Mouse (Mus musculus): ENCODE measurements around the gene Sipa1l2. TPM values are rescaled to one million over a fixed set of nuclear protein-coding genes. Genes with fewer than 3 reads are reported as not detected.
A peak's percentile ranks its signal among the peaks of the same experiment; 100 is the strongest.

The Sipa1l2 gene
- 1 to 10 TPM; 5.5 to 8.2 TPM for total RNA-seq (2021)
- long read RNA-seq, experiment 1, full-length matches to known transcripts, result 1 of 3 reads
- long read RNA-seq, experiment 1, partial matches to known transcripts, result 2 of 3 reads
- long read RNA-seq, experiment 1, other reads (novel, unspliced or antisense), result 0 of 3 reads
- long read RNA-seq, experiment 2, partial matches to known transcripts, result 3 of 4 reads
- long read RNA-seq, experiment 2, other reads (novel, unspliced or antisense), result 1 of 4 reads

DNA sequence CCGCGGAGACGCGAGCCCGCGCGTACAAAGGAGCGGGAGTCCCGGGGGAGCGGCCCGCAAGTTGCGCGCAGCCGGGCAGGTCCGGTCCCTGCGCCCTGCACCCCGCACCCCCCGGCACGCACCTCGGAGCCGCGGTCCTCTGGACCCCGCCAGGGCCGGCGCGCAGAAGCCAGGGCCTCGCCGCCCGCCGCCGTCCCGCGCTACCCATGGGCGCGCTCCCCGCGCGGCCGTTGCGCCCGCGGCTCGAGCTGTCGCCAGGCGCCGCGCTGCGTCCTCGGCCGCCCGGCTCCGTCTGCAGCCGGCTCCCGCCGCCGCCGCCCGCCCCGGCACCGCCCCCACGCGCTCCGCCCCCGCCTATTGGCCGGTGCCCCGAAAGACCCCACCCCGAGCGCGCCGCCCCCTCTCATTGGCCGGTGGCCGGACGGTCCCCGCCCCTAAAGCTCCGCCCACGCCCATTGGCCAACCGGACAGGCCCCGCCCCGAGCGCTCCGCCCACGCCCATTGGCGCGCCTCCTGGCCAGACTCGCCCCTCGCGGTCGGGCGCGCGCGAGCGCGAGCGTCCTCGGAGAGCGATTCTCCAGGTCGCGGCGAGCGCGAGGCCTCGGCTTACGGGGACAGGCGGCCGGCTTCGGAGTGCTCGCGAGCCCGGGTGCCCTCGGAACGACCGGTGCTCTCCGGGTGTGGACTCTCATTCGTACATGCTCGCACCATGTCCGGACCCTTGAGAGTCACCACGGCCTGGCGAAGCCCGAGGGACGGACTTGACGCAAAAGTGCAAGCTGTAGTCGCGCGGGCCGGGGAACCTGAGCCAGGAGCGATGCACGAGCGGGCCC is at the start of gene Sipa1l2:
TSS of gene Sipa1l2 (minus strand) at position 276 of the 833 bp plus-strand sequence.
- DNase-seq, result peak; percentile 97

DNA sequence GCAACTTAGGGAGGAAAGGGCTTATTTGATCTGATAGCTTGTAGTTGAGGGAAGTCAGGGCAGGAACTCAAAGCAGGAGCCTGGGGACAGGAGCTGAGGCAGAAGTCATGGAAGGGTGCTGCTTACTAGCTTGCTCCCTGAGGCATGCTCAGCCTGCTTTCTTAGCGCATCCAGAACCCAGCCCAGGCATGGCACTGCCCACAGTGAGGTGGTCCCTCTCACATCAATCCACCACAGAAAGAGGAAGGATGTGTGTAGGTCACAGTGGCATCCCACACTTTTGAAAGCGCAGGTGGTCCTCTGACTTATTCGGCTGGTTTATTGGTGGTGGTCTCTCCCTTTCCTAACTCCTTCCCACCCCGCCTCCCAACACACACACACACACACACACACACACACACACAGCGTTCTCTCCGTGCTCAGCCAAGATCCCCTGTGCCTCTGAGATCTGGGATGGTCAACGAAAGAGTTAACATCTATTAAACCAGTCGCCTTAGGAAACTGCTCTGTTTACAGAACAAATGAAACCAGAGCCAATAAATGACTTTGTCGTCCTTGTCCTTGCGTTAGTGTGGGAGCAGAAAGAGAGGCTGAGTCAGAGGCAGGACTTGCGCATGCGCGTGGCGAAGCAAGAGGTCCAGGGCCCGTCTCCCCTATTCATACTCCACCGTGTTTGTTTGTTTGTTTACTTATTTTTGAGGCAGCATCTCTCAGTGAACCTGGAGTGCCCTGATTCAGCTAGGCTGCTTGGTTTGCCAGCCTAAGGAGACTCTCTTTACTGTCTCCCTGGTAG is 49.1 kb upstream of the Sipa1l2 start:
- DNase-seq, result no peak

DNA sequence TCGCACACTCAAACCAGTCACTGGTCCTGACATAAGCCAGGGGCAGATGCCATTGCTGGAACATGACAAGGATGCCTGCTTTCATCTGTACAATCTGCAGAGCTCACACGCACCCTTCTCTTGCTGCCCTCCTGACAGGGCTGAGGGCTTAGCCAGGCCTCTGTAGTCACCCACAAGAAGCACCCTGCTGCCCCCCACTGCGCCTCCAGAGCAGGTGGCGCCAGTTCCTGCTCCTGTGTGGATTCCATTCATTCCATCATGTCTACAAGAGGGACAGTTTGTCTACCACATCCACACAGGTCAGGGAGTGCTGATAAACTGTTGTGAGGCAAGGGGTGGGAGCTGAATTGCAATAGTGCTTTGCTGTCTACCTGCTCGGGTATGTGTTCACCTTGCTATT is 47.3 kb upstream of the Sipa1l2 start:
- DNase-seq, result no peak

DNA sequence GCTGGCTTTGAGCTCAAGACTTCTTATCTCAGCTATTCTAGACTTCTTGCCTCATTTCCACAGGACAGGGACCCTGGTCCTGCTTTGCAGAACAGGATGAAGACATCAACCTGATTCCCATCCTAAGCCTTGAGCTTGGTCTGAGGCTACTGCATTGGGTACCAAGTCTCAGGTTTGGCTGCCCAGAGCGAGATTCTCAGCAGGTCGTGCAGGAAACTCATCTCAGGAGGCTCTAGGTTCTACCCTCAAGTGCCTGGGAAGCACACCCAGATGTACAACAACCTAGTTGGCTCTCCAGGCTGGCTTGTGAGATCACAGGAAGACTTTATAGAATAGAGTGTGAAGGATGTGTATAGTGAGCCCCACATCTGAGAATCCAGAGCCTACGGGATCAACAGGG is 46.4 kb upstream of the Sipa1l2 start:
- no peak for DNase-seq

DNA sequence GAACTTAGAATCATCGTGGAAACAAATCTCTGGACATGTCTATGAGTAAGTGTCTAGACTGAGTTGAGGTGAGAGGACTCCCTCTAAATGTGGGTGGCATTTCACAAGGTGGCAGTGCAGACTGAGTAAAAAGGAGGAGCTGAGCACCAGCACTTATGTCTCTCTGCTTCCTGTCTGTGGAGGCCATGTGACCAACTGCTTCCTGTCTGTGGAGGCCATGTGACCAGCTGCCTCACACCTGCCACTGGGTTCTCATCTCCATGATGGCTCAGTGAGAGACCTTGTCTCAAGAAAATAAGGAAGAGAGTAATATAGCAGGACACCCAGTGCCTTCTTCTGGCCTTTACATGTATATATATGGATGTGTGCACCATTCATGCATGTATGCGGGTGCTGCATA is 43.9 kb upstream of the Sipa1l2 start:
- DNase-seq, result no peak

DNA sequence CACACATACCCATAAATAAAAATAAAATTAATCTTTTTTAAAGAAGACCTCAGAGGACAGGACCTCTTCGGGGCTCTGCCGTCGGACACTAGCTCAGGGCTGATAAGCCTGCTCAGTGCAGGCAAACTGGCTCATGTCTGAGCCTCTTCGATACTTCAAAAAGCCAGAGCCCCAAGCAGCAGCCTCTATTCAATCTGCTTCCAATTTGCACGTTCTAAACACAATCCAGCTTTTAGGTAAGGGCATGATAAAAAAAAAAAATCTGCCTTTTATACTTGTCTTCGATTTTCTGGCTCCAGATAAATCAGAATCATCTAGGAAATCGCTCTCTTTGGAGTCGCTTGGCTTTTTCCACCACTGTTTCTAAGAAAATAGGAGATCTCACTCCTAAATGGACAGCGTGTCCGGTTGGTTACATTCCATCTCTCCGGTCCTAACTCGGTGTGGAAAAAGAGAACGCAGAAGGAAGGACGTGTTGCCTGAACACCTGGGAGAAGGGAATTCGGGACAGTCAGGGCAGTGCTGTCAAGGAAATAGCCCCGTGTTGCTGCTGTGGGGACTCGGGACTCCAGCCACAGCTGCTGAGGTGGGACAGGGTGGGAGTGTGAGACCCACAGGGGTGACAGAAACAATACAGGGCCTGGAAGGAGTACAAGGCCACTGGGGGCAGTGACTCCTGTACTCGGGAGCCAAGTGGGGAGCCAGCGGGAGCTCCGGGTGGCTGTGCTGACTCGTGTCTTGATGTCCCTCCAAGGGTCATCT is 42.4 kb upstream of the Sipa1l2 start:
- no peak for DNase-seq

DNA sequence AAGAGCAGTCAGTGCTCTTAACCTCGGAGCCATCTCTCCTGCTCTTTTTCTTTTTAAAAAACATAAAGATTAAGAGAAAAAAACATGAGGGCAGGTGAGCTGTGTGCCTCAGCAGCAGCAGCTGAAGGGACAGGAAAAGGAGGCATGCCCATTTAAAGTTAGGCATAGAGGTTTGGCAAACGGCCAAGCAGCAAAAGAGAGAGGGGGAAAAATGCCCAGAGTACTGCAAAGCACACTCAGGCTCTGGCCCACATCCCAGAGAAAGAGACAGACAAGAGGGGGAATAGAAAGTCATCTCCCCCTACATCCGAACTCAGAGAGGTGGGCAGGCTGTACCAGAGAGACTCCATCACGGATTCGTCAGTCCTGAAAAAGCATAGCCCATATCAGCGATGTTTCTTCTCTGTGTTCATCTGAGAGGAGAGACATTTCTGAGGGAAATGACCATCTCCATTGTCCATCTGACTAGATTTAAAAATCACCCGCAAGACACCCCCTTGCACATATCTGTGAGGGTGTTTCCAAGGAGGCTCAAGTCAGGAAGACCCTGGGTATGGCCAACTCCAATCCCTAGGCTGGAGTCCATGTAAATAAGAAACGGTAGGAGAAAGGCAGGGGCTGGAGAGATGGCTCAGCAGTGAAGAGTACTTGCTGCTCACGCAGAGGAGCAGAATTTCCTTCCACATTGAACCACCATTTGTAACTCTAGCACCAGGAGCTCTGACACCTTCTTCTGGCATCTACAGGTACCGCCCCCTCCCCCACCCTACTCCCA is 41.6 kb upstream of the Sipa1l2 start:
- no peak for DNase-seq

DNA sequence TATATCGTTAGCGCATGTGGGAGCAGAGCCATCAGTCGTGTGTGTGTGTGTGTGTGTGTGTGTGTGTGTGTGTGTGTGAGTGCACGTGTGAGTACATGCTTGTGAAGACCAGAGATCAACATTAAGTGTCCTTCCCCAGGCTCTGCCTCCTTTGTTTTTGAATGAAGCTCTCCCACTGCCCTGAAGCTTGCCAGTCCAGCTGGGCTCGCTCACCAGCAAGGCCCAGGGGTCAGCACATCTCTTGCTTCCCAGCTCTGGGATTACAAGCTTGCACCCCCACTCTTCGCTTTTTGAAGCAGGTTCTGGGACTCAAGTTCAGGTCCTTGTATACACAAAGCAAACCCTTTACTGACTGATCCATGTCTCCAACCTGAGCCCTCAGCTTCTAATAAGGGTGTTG is 40.1 kb upstream of the Sipa1l2 start:
- DNase-seq, result no peak

DNA sequence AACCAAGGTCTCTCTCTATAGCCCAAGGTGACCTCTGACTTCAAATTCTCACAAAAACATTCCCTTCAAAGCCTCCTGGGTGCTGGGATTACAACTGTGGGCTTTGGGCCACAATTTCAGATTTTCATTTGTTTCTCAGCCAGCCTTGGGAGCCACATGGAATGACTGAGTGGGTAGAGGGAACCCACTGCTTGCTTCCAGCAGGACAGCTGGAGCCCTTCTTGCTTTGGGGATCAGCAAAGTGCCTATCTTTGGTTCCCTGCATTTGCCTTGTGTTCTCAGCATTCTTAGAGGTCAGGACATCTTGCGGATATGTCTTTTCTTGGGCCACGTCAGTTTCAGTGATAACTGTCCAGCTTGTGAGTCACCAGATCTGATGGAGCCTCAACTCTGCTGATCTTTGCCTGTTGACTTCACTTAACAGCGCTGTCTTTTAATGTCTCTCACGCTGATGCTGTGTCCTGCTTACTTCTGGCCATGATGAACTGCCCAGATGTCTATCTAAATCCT is 38.2 kb upstream of the Sipa1l2 start:
- no peak for DNase-seq

DNA sequence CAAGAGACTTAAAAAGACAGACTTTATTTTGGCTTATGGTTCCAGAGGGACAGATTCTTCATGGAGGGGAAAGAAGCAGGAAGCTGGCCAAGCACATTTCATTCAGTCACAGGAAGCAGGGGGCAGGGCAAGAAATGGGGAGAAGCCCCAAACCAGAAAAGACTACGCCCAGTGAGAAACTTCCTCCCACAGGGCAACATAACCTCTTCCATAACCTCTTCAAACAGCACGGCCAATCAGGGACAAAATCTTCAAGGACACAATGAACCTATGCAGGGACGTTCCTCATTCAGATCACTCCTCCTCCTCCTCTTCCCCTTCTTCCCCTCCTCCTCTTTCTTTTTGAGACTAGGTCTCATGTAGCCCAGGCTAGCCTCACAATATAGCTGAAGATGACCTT is 37.3 kb upstream of the Sipa1l2 start:
- no peak for DNase-seq

DNA sequence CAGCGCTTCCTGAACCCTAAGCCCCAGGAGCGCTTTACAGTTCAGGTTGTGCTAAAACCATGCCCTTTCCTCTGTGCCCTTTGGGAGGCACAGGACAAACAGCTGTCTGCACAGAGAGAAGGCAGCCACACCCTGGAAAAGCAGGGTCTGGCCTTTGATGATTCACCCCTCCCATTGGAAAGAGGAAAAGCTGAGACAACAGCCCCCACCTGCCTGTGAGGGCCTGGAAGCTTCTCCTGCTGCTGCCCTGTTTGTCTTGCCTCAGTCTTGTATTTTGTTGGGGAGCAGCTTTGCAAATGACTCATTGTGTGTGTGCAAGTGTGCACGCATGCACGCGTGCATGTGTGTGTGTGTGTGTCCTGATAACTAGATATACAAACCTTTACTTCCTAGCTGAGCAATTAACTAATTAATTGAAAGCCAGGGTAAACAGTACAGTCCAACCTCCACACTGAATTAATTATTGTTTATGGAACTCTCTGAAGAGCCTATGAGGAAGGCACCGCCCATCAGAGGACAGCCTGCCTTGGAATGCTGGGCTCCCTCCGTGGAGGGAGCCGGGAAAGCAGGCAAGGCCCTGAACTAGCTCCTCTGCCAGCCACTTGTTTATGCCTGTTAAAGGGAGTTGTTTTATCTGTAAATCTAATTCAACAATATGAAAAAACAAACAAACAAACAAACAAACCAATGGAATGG is 35.4 kb upstream of the Sipa1l2 start:
- no peak for DNase-seq

DNA sequence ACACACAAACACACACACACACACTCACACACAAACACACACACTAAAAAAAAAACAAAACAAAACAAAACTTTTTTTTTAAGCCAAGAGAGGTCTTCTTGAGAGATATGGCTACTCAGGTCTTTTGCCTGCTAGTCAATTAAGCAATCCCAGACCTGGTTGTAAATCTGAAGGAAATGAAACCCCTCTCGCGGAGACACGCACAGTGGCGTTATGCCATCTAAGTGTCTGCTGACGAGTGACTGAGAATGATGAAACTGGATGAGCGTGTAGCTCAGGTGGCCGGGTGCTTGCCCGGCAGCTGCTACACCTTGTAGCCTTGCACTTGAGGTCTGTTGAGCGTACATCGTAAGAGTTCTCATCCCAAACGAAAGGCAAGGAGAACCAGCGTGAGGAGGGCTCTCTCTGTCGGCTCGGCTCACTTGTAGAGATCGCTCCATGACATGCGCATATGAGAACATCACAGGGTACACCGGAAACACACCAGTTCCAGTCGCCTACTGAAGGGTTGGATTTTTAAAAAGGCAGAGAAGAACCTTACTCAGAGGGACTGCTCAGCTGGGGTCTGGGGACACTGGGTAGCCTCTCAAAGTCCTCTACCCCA is 34.7 kb upstream of the Sipa1l2 start:
- no peak for DNase-seq

DNA sequence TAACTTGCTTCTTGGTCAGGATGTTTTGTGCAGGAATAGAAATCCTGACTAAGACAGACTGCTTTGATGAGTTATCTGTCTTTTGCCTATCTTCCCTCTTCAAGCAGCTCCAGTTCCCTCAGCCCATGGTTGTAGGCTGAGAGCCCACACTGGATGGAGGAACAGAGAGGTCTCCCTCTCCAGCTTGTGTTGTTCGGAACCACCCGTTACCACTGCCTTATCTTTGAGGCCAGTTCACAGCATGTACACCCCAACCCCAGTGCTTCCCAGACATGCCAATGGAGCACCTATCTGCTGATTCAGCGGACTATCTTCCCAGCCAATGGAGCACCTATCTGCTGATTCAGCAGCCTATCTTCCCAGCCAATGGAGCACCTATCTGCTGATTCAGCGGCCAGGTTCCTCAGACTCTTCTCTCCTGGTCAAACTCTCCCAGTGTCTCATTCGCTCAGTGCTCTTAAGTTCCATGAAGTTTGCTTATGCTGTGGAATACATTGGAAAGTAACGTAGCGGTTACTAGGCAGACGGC is 33.8 kb upstream of the Sipa1l2 start:
- no peak for DNase-seq

DNA sequence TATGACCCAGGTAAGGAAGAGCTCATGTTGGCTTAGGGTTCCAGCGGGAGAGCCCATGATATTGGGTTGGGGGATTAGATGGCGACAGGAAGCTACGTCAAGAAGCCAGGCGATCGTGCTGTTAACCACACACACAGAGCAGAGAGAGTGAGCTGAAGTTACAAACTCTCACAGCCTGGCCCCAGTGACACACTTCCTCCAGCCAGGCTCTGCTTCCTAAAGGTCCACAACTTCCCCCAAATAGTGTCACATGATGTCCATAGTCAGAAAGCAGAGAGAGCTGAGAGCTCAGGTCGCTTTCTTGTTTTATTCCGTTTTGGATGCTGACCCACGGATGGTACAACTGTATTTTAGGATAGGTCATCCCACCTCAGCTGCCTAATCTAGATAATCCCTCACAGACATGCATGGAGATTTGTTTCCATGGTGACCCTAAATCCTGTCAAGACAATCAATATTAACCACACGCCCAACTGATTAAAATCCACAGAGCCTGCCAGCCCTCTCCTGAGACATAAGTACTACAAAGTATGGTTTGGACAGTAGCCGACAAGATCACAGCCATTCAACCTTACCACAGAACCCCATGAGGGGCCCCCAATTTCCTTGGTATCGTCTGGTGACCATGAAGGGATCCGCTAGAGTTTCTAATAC is 30.6 kb upstream of the Sipa1l2 start:
- DNase-seq, result no peak

DNA sequence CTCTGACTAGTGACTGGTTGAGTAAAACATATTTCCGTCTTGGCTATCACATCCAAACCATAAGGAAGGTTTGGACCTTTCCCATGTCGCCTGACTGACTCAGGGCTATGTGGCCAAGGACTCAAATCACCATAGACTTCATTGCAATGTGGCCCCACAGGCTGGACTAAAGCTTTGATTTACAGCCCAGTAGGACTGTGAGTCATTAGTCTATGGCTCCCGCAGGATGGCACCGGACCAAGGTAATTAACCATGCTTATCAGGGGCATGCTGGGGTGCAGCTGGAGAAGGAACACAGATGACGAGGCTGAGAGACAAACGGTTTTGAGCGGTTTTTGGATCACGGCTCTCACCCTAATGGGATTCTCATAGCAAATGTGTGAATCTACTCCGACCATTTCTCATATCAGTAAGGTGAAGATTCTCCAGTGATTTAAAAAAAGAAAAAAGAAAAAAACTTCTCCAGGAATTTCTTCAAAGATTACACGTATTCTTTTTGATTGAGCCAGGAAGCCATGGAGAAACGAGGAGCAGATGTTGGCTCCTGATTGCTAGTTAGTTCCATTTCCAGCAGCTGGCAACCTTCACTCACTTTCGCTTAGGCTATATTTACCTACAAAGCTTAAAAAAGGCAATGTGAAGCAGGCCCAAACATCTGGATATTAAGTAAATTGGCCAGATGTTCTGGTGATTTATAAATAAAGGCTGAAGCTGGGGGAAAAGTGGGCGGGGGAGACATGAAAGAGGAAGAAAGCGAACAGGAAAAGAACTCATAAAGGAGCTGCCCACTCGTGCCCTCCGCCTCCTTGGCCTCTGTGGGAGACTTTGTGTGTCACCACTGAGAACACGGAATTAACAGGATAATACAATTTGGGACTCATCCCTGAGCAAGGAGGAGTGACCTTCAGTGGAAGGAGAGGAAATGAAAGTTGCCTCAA is 26.2 kb upstream of the Sipa1l2 start:
- no peak for DNase-seq

DNA sequence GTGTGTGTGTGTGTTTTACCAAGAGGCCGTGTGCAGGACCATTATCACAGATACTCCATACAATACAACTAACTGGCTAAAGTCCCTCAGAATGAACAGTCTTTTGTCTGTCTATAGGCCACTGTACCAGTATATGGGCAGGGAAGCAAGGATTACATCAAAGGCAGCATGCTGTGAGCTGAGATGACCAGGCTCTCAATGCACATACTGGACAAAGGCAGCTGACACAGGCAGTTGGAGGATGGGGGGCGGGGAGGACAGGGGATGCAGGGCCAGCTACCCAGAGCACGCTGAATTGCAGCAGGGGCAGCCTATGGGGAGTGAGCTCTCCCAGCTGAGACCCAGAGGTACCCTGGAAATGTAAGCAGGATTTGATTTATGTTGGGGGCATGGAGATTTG is 20.8 kb upstream of the Sipa1l2 start:
- DNase-seq, result no peak

DNA sequence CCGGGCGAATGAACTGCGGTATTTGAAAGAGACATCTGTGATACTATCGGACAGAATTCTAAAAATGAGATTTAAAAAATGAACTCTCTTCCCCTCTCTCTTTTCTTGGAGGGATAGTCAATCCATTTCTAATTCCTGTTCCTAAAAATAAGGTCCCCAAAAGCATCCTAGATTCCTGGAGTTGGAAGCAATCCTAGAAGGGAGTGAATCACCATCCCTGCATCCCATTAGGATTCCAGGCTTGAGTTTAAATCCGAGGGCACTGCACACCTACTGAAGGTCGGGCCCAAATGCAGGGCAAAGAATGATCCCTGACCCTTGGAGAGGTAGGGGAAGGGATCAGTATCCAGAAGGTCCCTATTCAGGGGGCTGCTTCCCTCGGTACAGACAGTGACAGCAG is 17.0 kb upstream of the Sipa1l2 start:
- DNase-seq, result no peak

DNA sequence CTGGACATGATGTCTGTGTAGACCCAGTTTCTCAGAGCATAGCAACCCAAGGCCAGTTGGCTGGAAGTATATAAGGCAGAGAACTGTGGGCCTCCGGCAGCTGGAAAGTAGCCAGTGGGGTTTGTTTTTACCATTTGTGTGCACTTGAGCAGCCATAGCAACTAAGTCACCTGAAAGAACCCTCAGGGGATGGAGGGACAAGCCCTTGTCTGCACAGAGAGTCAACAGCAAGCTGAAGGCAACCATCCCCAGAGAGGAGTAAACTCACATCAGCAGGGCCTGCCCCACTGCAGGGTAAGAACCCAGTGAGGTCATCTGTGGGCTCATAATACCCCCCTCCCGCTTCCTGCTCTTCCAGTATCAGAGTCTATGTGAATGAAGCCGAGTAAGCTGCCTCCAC is 14.7 kb upstream of the Sipa1l2 start:
- no peak for DNase-seq
